Mouse (Mus musculus): ENCODE results near the gene Colgalt1. TPM values are rescaled to one million over a fixed set of nuclear protein-coding genes. Genes with fewer than 3 reads are reported as not detected.

Colgalt1 gene
- polyA plus RNA-seq, 1 experiment from 2014 or later, result 98.9 TPM

DNA sequence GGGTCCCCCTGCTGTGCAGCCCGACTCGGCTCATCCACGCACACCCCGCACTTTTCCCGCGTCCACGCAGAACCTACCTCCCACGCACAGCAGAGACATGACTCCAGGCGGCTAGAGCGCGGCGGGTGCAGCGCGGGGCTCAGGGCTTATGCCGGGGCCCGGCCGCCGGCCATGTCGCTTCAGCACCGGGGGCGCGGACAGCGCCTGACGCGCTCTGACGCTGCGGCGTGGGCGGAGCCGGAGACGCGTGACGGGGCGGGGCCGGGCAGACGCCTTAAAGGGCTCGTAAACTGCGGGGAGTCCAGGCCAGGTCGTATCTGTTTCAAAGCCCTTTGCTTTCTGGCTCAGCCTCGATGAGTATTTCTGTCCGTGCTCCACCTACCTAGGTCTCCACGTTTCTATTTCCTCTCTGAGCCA, 60.8 kb downstream of the Colgalt1 start, which contains the start of gene Unc13a:
Unc13a (minus strand) TSS at position 209 of the 417 bp plus-strand sequence.
- Histone ChIP-seq H3K9me3 (replicated peaks) (no peaks in the 10 kb centered on the region), H3K36me3 (no peaks in the 10 kb centered on the region), H3K27ac (replicated peaks) (no peak within 1 kb of the TSS; the same call in 1 of the 2 replicates), H3K4me3 (replicated peaks) (peak within 1 kb of the TSS; percentile 52), H3K27me3 (peaks cover 43% of the 10 kb centered on the region), H3K9ac (no peak within 1 kb of the TSS; the same call in 1 of the 2 replicates), H3K4me2 (replicated peaks) (peak within 1 kb of the TSS; percentile 98), H3K4me1 (peaks cover 38% of the 10 kb centered on the region)
- peak; percentile 75 for ATAC-seq (ENCODE audit: insufficient number of reproducible peaks, low FRiP score, low TSS enrichment, low read depth)
- WGBS, result under 1% methylated on average over 42 of the region's 42 CpGs

DNA sequence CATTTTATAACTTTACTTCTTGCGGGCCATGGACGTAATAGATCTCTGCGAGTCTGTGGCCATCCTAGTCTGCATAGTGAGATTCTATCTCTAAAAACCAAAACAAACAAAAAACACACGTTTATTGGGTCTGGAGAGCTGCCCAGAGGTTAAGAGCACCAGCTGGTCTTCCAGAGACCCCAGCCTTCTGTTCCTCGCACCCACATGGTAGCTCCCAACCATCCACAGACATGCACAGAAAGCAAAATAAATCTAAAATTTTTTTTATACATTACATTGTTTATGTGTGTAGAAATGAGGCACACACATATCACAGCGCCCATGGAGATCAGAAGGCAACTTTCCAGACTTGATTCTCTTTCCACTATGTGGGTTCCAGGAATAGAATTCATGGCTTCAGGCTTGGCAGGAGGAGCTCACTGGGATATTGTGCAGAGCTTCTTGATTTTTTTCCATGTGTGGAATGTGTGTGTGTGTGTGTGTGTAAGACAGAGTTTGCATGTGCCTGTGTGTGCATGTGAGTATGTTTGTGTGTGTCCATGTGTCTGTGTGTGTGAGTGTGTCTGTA, 61.5 kb downstream of the Colgalt1 start:
- no peak overlapping the region for H3K9ac ChIP-seq

DNA sequence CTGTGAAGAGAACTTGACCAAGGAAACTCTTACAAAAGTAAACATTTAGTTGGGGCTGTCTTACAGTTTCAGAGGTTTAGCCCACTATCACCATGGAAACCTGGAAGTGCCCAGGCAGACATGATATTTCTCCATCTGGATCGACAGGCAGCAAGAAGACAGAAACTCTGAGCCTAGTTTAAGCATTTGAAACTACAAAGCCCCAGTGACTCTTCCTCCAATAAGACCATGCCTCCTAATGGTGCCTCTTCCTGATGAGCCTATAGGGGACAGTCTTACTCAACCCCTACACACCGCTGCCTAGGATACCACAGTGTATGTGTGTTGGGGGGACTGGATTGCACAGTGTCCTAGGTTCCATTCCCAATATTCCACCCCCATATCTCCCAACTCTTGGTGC, 63.3 kb downstream of the Colgalt1 start:
- Histone ChIP-seq H3K27me3 (peaks cover 41% of the 10 kb centered on the region), H3K9ac (no peak overlapping the region), H3K4me2 (replicated peaks) (no peak overlapping the region), H3K4me1 (peaks cover 37% of the 10 kb centered on the region), H3K36me3 (no peaks in the 10 kb centered on the region), H3K4me3 (replicated peaks) (no peak overlapping the region), H3K27ac (replicated peaks) (no peak overlapping the region), H3K9me3 (replicated peaks) (no peaks in the 10 kb centered on the region)
- 70% methylated on average over 2 of the region's 2 CpGs for WGBS
- ATAC-seq (ENCODE audit: insufficient number of reproducible peaks, low FRiP score, low TSS enrichment, low read depth), result no peak

More for the DNA sequence above, 61.5 kb downstream of the Colgalt1 start:
- peaks cover 37% of the 10 kb centered on the region for H3K27me3 ChIP-seq
- H3K4me1 ChIP-seq, result peaks cover 43% of the 10 kb centered on the region
- H3K4me2 ChIP-seq (replicated peaks), result peak overlapping the region; percentile 98
- 53% methylated on average over 6 of the region's 6 CpGs for WGBS
- H3K27ac ChIP-seq (replicated peaks), result no peak overlapping the region; the same call in 1 of the 2 replicates
- H3K36me3 ChIP-seq, result no peaks in the 10 kb centered on the region
- no peaks in the 10 kb centered on the region for H3K9me3 ChIP-seq (replicated peaks)
- peak overlapping the region; percentile 52 for H3K4me3 ChIP-seq (replicated peaks)
- no peak for ATAC-seq (ENCODE audit: insufficient number of reproducible peaks, low FRiP score, low TSS enrichment, low read depth)

Small RNA genes lying within 50 kb of the gene (microRNA-seq; reads per million reads assigned to microRNA genes)
- not detected for gene Mir6769b (ENCODE audit: borderline number of aligned reads)

Other genes starting within 250 kb of the Colgalt1 start
- 100 and 121 TPM in 2 replicates for gene Use1, start 244.2 kb upstream of the Colgalt1 start, polyA plus RNA-seq (2015; fragmentation: Nextera tagmentation; extraction: Ambion mirVana)
- gene Ocel1, start 239.7 kb upstream of the Colgalt1 start, polyA plus RNA-seq (2015; fragmentation: Nextera tagmentation; extraction: Ambion mirVana), result 7.1 and 8.5 TPM in 2 replicates
- gene Nr2f6, start 229.0 kb upstream of the Colgalt1 start, polyA plus RNA-seq (2015; fragmentation: Nextera tagmentation; extraction: Ambion mirVana), result 59.0 and 61.2 TPM in 2 replicates
- 11.6 and 12.7 TPM in 2 replicates for gene Ushbp1, start 215.2 kb upstream of the Colgalt1 start, polyA plus RNA-seq (2015; fragmentation: Nextera tagmentation; extraction: Ambion mirVana)
- 96.7 and 106 TPM in 2 replicates for gene Babam1, start 214.1 kb upstream of the Colgalt1 start, polyA plus RNA-seq (2015; fragmentation: Nextera tagmentation; extraction: Ambion mirVana)
- 33.1 and 33.7 TPM in 2 replicates for gene Ankle1, start 205.0 kb upstream of the Colgalt1 start, polyA plus RNA-seq (2015; fragmentation: Nextera tagmentation; extraction: Ambion mirVana)
- gene Abhd8, start 147.3 kb upstream of the Colgalt1 start, polyA plus RNA-seq (2015; fragmentation: Nextera tagmentation; extraction: Ambion mirVana), result 73.2 and 77.0 TPM in 2 replicates
- 115 and 122 TPM in 2 replicates for gene Mrpl34, start 146.0 kb upstream of the Colgalt1 start, polyA plus RNA-seq (2015; fragmentation: Nextera tagmentation; extraction: Ambion mirVana)
- gene Dda1, start 141.8 kb upstream of the Colgalt1 start, polyA plus RNA-seq (2015; fragmentation: Nextera tagmentation; extraction: Ambion mirVana), result 105 and 112 TPM in 2 replicates
- 3.0 and 3.7 TPM in 2 replicates for gene Ano8, start 125.0 kb upstream of the Colgalt1 start, polyA plus RNA-seq (2015; fragmentation: Nextera tagmentation; extraction: Ambion mirVana)
- 15.9 and 17.3 TPM in 2 replicates for gene Gtpbp3, start 122.9 kb upstream of the Colgalt1 start, polyA plus RNA-seq (2015; fragmentation: Nextera tagmentation; extraction: Ambion mirVana)
- 61.4 and 62.8 TPM in 2 replicates for gene Plvap, start 99.2 kb upstream of the Colgalt1 start, polyA plus RNA-seq (2015; fragmentation: Nextera tagmentation; extraction: Ambion mirVana)
- gene Ccdc194, start 85.3 kb upstream of the Colgalt1 start, polyA plus RNA-seq (2015; fragmentation: Nextera tagmentation; extraction: Ambion mirVana), result 2.4 and 3.0 TPM in 2 replicates
- 34.8 and 35.5 TPM in 2 replicates for gene Bst2, start 73.5 kb upstream of the Colgalt1 start, polyA plus RNA-seq (2015; fragmentation: Nextera tagmentation; extraction: Ambion mirVana)
- 86.8 and 92.9 TPM in 2 replicates for gene Mvb12a, start 68.1 kb upstream of the Colgalt1 start, polyA plus RNA-seq (2015; fragmentation: Nextera tagmentation; extraction: Ambion mirVana)
- gene Tmem221, start 52.1 kb upstream of the Colgalt1 start, polyA plus RNA-seq (2015; fragmentation: Nextera tagmentation; extraction: Ambion mirVana), result 1.2 and 1.7 TPM in 2 replicates
- 0.13 and 0.18 TPM in 2 replicates for gene Nxnl1, start 44.4 kb upstream of the Colgalt1 start, polyA plus RNA-seq (2015; fragmentation: Nextera tagmentation; extraction: Ambion mirVana)
- gene Slc27a1, start 42.1 kb upstream of the Colgalt1 start, polyA plus RNA-seq (2015; fragmentation: Nextera tagmentation; extraction: Ambion mirVana), result 51.1 and 55.7 TPM in 2 replicates
- gene Pgls, start 18.8 kb upstream of the Colgalt1 start, polyA plus RNA-seq (2015; fragmentation: Nextera tagmentation; extraction: Ambion mirVana), result 220 and 229 TPM in 2 replicates
- 3.1 and 4.7 TPM in 2 replicates for gene Fam129c, start 13.3 kb upstream of the Colgalt1 start, polyA plus RNA-seq (2015; fragmentation: Nextera tagmentation; extraction: Ambion mirVana)
- 1.2 and 2.0 TPM in 2 replicates for gene Unc13a, start 60.8 kb downstream of the Colgalt1 start, polyA plus RNA-seq (2015; fragmentation: Nextera tagmentation; extraction: Ambion mirVana)
- 5.3 and 6.3 TPM in 2 replicates for gene Jak3, start 65.3 kb downstream of the Colgalt1 start, polyA plus RNA-seq (2015; fragmentation: Nextera tagmentation; extraction: Ambion mirVana)
- gene Insl3, start 78.2 kb downstream of the Colgalt1 start, polyA plus RNA-seq (2015; fragmentation: Nextera tagmentation; extraction: Ambion mirVana), result 1.1 TPM in 2 replicates
- gene B3gnt3, start 90.8 kb downstream of the Colgalt1 start, polyA plus RNA-seq (2015; fragmentation: Nextera tagmentation; extraction: Ambion mirVana), result 1.1 and 1.4 TPM in 2 replicates
- 8.1 and 9.8 TPM in 2 replicates for gene Fcho1, start 114.7 kb downstream of the Colgalt1 start, polyA plus RNA-seq (2015; fragmentation: Nextera tagmentation; extraction: Ambion mirVana)

Data from embryonic facial prominence, embryonic 15.5 days (tissue).